8 mouse cellular contexts compared by ENCODE assay signal in the genomic region with DNA sequence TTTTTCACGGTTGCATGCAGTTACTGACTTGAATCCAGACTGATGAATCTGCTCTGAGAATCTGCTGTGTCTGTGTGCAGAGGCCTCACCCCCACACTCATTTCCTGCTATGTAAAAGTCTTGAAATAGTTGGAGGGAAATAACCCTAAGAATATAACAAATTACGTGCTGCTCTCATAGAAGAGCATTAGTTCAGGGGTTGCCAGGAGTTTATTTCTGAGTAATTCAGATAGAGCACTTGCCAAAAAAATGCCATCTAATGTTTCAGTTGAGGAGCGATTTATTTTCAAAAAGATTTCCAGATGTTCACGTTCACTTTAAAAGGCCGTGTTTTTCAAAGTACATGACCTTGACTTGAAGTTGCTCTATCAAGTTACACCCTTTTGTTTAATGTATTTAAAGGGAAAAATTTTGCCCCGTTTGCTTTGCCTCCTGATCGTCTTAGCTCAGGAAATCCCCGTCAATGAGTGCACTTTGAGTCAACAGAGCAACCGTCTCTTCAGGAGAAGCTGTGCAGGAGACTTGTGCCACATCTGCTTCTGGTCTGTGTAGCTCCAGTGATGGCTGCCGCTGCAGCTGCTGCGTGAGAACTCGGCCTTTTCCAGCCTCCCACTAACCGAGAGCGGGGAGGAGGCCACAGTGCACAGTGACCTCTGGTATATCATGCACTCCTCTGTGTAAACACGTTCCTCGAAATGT. TPM values are rescaled to one million over a fixed set of nuclear protein-coding genes. Genes with fewer than 3 reads are reported as not detected.
DNase-seq lines count a peak whose midpoint lies in the region; ATAC-seq and TF ChIP-seq lines count a peak whose summit lies in the region.

No protein-coding gene starts in this region.

- no peak overlapping the region for H3K4me2 ChIP-seq in hindbrain, postnatal 0 days (ENCODE audit: low read depth, low read length)
- H3K4me2 ChIP-seq in hindbrain, embryonic 14.5 days (replicated peaks) = no peak overlapping the region
- peak overlapping the region; percentile 40 for H3K4me2 ChIP-seq in heart, embryonic 16.5 days (ENCODE audit: low read depth, low read length)
- H3K4me2 ChIP-seq in liver, embryonic 12.5 days = no peak overlapping the region

- H3K36me3 ChIP-seq in hindbrain, postnatal 0 days (ENCODE audit: insufficient read depth, low read length) = no peaks in the 10 kb centered on the region
- no peaks in the 10 kb centered on the region for H3K36me3 ChIP-seq in hindbrain, embryonic 14.5 days (replicated peaks; ENCODE audit: control insufficient read depth, insufficient read depth)
- no peaks in the 10 kb centered on the region for H3K36me3 ChIP-seq in heart, embryonic 16.5 days (ENCODE audit: control insufficient read depth, insufficient read depth)
- no peaks in the 10 kb centered on the region for H3K36me3 ChIP-seq in liver, embryonic 12.5 days

- peak; percentile 2 for DNase-seq in hindbrain, postnatal 0 days (ENCODE audit: low spot score)
- DNase-seq in hindbrain, embryonic 14.5 days (ENCODE audit: low spot score) = no peak
- DNase-seq in adipocyte (ENCODE audit: low spot score) = peak; percentile 35
- no peak for DNase-seq in left cerebral cortex, postnatal 25 days (ENCODE audit: low spot score in 2 of 2)
- no peak for DNase-seq in thymus, postnatal 36 days
- DNase-seq in left cerebral cortex, postnatal 14 days (ENCODE audit: low spot score in 2 of 2) = no peak

- no peak overlapping the region for H3K4me3 ChIP-seq in hindbrain, postnatal 0 days (ENCODE audit: low read length)
- no peak overlapping the region for H3K4me3 ChIP-seq in hindbrain, embryonic 14.5 days (replicated peaks; ENCODE audit: low read length)
- H3K4me3 ChIP-seq in heart, embryonic 16.5 days (ENCODE audit: low read length) = no peak overlapping the region
- no peak overlapping the region for H3K4me3 ChIP-seq in liver, embryonic 12.5 days

- WGBS in hindbrain, postnatal 0 days = 59% methylated on average over 16 of the region's 16 CpGs
- 71% methylated on average over 16 of the region's 16 CpGs for WGBS in hindbrain, embryonic 14.5 days
- WGBS in heart, embryonic 16.5 days = 36% methylated on average over 16 of the region's 16 CpGs
- 52% methylated on average over 16 of the region's 16 CpGs for WGBS in liver, embryonic 12.5 days (ENCODE audit: insufficient replicate concordance)

- H3K4me1 ChIP-seq in hindbrain, postnatal 0 days (ENCODE audit: insufficient read depth, low read length) = no peaks in the 10 kb centered on the region
- H3K4me1 ChIP-seq in hindbrain, embryonic 14.5 days (replicated peaks; ENCODE audit: control insufficient read depth, insufficient read depth, low read length) = no peaks in the 10 kb centered on the region
- H3K4me1 ChIP-seq in heart, embryonic 16.5 days (ENCODE audit: control insufficient read depth, insufficient read depth, low read length) = peaks cover 2% of the 10 kb centered on the region; the same call in 1 of the 2 replicates
- H3K4me1 ChIP-seq in liver, embryonic 12.5 days = no peaks in the 10 kb centered on the region

- H3K9me3 ChIP-seq in hindbrain, postnatal 0 days (ENCODE audit: low read length) = no peaks in the 10 kb centered on the region
- no peaks in the 10 kb centered on the region for H3K9me3 ChIP-seq in hindbrain, embryonic 14.5 days (ENCODE audit: control insufficient read depth, low read length)
- H3K9me3 ChIP-seq in heart, embryonic 16.5 days (replicated peaks; ENCODE audit: control insufficient read depth, low read length) = no peaks in the 10 kb centered on the region
- no peaks in the 10 kb centered on the region for H3K9me3 ChIP-seq in liver, embryonic 12.5 days (replicated peaks)

- intact Hi-C loops in left cerebral cortex, postnatal 25 days (cut with DNase I) = no loop called here
- intact Hi-C loops in left cerebral cortex, postnatal 14 days (cut with DNase I) = no loop called here

- no peak for TF ChIP-seq CTCF in hindbrain, postnatal 0 days (IDR thresholded peaks at IDR 0.05; ENCODE audit: low read depth)

- no peak for ATAC-seq in hindbrain, postnatal 0 days
- ATAC-seq in hindbrain, embryonic 14.5 days (ENCODE audit: low FRiP score) = no peak
- ATAC-seq in heart, embryonic 16.5 days (replicated peaks; ENCODE audit: extremely low read depth, insufficient read depth, low FRiP score) = 0 out of 2 replicates have a peak, but pooled peaks have one; percentile 37
- ATAC-seq in liver, embryonic 12.5 days = 0 out of 2 replicates have a peak, but pooled peaks have one; percentile 32

- H3K9ac ChIP-seq in hindbrain, postnatal 0 days (replicated peaks; ENCODE audit: low read length) = no peak overlapping the region
- H3K9ac ChIP-seq in hindbrain, embryonic 14.5 days = no peak overlapping the region
- no peak overlapping the region for H3K9ac ChIP-seq in heart, embryonic 16.5 days (ENCODE audit: low read length)
- H3K9ac ChIP-seq in liver, embryonic 12.5 days = no peak overlapping the region

- no peak overlapping the region for H3K27ac ChIP-seq in hindbrain, postnatal 0 days
- no peak overlapping the region for H3K27ac ChIP-seq in hindbrain, embryonic 14.5 days
- peak overlapping the region; percentile 55; the same call in 1 of the 2 replicates for H3K27ac ChIP-seq in heart, embryonic 16.5 days (ENCODE audit: low read length)
- H3K27ac ChIP-seq in liver, embryonic 12.5 days = 0 out of 2 replicates have a peak overlapping the region, but pooled peaks have one; percentile 45

- no peaks in the 10 kb centered on the region for H3K27me3 ChIP-seq in hindbrain, postnatal 0 days (ENCODE audit: insufficient read depth, low read length)
- H3K27me3 ChIP-seq in hindbrain, embryonic 14.5 days (ENCODE audit: control insufficient read depth, insufficient read depth, low read length) = no peaks in the 10 kb centered on the region
- H3K27me3 ChIP-seq in heart, embryonic 16.5 days (ENCODE audit: control insufficient read depth, insufficient read depth, low read length) = no peaks in the 10 kb centered on the region
- no peaks in the 10 kb centered on the region for H3K27me3 ChIP-seq in liver, embryonic 12.5 days (replicated peaks)

RNA-seq across cellular contexts. Expression of gene Sec61g, which starts 50.9 kb away (rescaled TPM):
- total RNA-seq in hindbrain, postnatal 0 days (2014; rRNA removed) = 14.9 and 22.2 TPM in 2 replicates
- polyA plus RNA-seq in hindbrain, postnatal 0 days (2015; fragmentation: Nextera tagmentation; extraction: Ambion mirVana) = 31.1 and 34.6 TPM in 2 replicates
- polyA plus RNA-seq in hindbrain, embryonic 14.5 days (2014; fragmentation: Nextera tagmentation; extraction: Ambion mirVana) = 25.4 and 25.9 TPM in 2 replicates
- 20.1 and 25.5 TPM in 2 replicates for polyA plus RNA-seq in heart, embryonic 16.5 days (2015; fragmentation: Nextera tagmentation; extraction: Ambion mirVana)
- 37.7 and 38.8 TPM in 2 replicates for polyA plus RNA-seq in liver, embryonic 12.5 days (2016; fragmentation: Nextera tagmentation; extraction: Ambion mirVana)
- 10 to 100 TPM in 1 of 2 experiments, 1 to 10 TPM in 1; 7.9 to 10.8 TPM for total RNA-seq in left cerebral cortex, postnatal 25 days (2021)
- total RNA-seq in left cerebral cortex, postnatal 14 days (2021) = 1 to 10 TPM; 6.4 to 8.7 TPM

Comparison
In these comparisons a context has a peak if more than half of its experiments do, and no peak if none do; other contexts are left out.
1. DNase-seq: peak in hindbrain, postnatal 0 days (single experiment) and adipocyte (single experiment); none in hindbrain, embryonic 14.5 days (single experiment), left cerebral cortex, postnatal 25 days (0 of 2), thymus, postnatal 36 days (0 of 2) and left cerebral cortex, postnatal 14 days (0 of 2).
2. ATAC-seq: peak in heart, embryonic 16.5 days (single experiment) and liver, embryonic 12.5 days (single experiment); none in hindbrain, postnatal 0 days (single experiment) and hindbrain, embryonic 14.5 days (single experiment).
3. H3K27ac ChIP-seq: peak in heart, embryonic 16.5 days (single experiment) and liver, embryonic 12.5 days (single experiment); none in hindbrain, postnatal 0 days (single experiment) and hindbrain, embryonic 14.5 days (single experiment).